Mouse (Mus musculus): ENCODE data around the gene Dock4. TPM values are rescaled to one million over a fixed set of nuclear protein-coding genes. Genes with fewer than 3 reads are reported as not detected.

The Dock4 gene
- polyA plus RNA-seq, 1 experiment from 2014 or later, result 34.3 TPM

DNA sequence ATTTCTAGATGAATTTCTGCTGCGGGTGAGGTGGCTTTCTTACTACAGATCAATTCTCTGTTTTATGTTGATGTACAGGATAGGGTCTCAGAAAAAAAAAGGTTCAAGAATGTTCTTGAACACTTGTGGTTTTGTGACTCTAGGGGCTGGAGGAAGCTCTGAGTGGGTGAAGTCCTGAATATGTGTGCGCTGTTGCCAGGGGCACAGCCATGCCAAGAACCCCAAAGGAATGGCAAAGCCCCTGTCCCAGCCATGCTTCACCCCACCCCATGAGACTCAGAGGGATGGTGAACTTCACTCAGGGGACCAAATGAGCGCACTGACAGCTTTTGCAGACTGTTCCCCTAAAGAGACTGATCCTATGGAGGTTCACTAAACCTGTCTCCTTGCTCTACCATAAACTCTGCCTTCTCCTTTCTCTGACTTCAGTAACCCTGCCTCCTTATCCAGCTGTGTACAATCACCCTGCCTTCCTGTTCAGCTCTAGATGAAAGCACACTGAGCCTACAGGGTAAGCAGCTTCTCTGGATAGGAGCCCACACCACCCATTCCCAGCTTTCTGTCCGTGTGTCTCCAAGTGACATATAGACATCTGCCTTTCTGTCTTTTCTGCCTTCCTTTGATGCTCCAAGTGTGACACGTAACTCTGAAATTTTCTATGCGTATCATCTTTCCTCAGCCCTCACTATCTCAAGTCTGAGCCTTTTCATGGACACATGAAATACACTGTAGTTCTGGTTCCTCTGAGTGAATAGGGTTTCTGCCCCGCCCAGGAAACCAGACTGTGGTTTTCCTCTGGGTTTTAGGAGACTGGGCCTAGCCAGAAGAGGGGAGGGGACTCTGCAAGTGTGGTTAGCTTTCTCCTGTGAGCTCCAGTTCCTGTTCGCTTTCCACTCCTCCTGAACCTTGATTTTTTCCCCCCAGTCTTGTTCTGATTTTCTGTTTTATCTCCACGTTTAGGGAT, 90.2 kb downstream of the Dock4 start:
- no peaks in the 10 kb centered on the region for H3K27me3 ChIP-seq (ENCODE audit: control insufficient read depth, insufficient read depth, low read length)
- H3K4me3 ChIP-seq (replicated peaks; ENCODE audit: low read depth, low read length), result no peak overlapping the region
- H3K4me1 ChIP-seq (ENCODE audit: control insufficient read depth, insufficient read depth, low read length), result no peaks in the 10 kb centered on the region
- ATAC-seq (ENCODE audit: low FRiP score, low TSS enrichment) (no peak), DNase-seq (no peak)
- H3K9ac ChIP-seq (replicated peaks; ENCODE audit: low read length), result no peak overlapping the region
- H3K9me3 ChIP-seq (ENCODE audit: control insufficient read depth, low read length), result 0 out of 2 replicates have a peak, but pooled peaks cover 4% of the 10 kb centered on the region
- H3K27ac ChIP-seq (replicated peaks; ENCODE audit: low read depth, low read length), result no peak overlapping the region
- no peaks in the 10 kb centered on the region for H3K36me3 ChIP-seq (ENCODE audit: control insufficient read depth, insufficient read depth, low read length)
- WGBS, result 89% methylated on average over 9 of the region's 9 CpGs
- H3K4me2 ChIP-seq (ENCODE audit: low read length), result no peak overlapping the region

DNA sequence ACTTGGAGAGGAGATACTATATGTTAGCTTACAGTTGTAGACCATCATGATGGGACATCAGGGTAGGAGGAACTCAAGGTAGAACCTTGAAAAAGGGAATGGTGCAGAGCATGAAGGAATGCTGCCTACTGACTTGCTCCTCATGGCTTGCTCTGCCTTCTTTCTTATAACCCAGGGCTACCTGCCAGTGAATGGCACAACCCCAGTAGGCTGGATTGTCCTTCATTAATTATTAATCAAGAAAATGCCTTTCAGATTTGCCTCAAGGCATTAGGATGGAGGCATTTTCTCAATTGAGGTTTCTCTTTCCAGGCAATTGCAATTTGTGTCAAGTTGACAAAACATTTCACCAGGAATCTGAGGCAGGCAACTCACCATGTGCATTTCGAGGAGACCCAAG, 92.1 kb downstream of the Dock4 start:
- WGBS, result 79% methylated on average over 1 of the region's 1 CpGs
- H3K4me1 ChIP-seq (ENCODE audit: control insufficient read depth, insufficient read depth, low read length), result no peaks in the 10 kb centered on the region
- no peak overlapping the region for H3K27ac ChIP-seq (replicated peaks; ENCODE audit: low read depth, low read length)
- 0 out of 2 replicates have a peak, but pooled peaks cover 4% of the 10 kb centered on the region for H3K9me3 ChIP-seq (ENCODE audit: control insufficient read depth, low read length)
- no peak for ATAC-seq (ENCODE audit: low FRiP score, low TSS enrichment)
- no peak overlapping the region for H3K4me3 ChIP-seq (replicated peaks; ENCODE audit: low read depth, low read length)
- no peak overlapping the region for H3K9ac ChIP-seq (replicated peaks; ENCODE audit: low read length)
- H3K4me2 ChIP-seq (ENCODE audit: low read length), result no peak overlapping the region
- H3K27me3 ChIP-seq (ENCODE audit: control insufficient read depth, insufficient read depth, low read length), result no peaks in the 10 kb centered on the region
- no peaks in the 10 kb centered on the region for H3K36me3 ChIP-seq (ENCODE audit: control insufficient read depth, insufficient read depth, low read length)
- no peak for DNase-seq

DNA sequence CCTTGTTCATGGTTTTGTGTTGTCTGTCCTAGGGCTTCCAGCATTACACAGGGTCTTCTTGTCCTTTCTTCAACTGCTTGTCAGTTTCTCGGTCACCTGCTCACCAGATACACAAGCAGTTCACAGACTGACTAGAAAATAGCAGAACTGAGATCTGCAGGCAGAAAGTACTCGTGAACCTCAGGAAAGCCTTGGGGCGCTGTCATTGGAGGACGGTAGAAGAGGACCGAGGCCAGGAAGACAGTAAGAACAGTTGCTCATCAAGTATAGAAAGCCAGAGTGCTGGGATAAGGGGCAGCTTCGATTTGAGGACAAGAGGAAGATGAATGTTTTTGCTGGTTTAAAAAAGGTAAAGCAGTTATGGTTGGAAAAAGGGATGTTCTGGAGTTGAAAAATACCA, 92.6 kb downstream of the Dock4 start:
- 94% methylated on average over 6 of the region's 6 CpGs for WGBS
- Histone ChIP-seq H3K36me3 (ENCODE audit: control insufficient read depth, insufficient read depth, low read length) (no peaks in the 10 kb centered on the region), H3K9ac (replicated peaks; ENCODE audit: low read length) (no peak overlapping the region), H3K4me2 (ENCODE audit: low read length) (no peak overlapping the region), H3K27ac (replicated peaks; ENCODE audit: low read depth, low read length) (no peak overlapping the region), H3K9me3 (ENCODE audit: control insufficient read depth, low read length) (0 out of 2 replicates have a peak, but pooled peaks cover 4% of the 10 kb centered on the region), H3K4me3 (replicated peaks; ENCODE audit: low read depth, low read length) (no peak overlapping the region), H3K27me3 (ENCODE audit: control insufficient read depth, insufficient read depth, low read length) (no peaks in the 10 kb centered on the region), H3K4me1 (ENCODE audit: control insufficient read depth, insufficient read depth, low read length) (no peaks in the 10 kb centered on the region)
- no peak for DNase-seq
- no peak for ATAC-seq (ENCODE audit: low FRiP score, low TSS enrichment)

DNA sequence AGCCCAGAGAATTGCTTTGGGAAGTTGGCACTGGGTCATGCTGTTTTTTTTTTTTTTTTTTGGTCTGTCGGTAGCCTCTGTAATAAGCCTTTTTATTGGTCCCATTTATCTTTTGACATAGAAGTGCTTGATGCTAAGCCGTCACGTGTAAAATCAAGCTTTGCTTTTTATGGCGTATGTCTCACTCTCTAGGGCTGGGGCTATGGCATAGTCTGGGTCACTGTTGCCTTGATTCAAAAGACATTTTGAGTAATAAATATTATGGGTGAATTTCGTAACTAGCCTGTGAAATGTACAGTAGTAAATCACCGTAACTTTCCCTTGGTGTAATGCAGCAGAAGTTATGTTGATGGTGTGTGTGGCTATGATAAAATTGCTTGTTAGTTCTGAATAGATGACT, 93.0 kb downstream of the Dock4 start:
- 87% methylated on average over 6 of the region's 6 CpGs for WGBS
- ATAC-seq (ENCODE audit: low FRiP score, low TSS enrichment), result no peak

DNA sequence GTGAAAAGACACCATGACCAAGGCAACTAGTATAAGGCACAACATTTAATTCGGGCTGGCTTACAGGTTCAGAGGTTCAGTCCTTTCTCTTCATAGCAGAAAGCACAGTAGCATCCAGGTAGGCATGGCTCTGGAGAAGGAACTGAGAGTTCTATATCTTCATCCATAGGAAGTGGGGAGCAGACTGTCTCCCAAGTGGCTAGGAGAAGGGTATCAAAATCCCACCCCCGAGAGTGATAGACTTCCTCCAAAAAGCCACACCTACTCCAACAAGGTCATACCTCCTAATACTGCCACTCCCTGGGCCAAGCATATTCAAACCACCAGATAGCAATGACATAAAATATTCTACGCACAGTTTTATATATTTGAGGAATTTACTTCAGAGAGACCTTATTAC, 98.5 kb downstream of the Dock4 start:
- Histone ChIP-seq H3K27me3 (ENCODE audit: control insufficient read depth, insufficient read depth, low read length) (no peaks in the 10 kb centered on the region), H3K4me1 (ENCODE audit: control insufficient read depth, insufficient read depth, low read length) (peaks cover 7% of the 10 kb centered on the region; the same call in 1 of the 2 replicates), H3K9ac (replicated peaks; ENCODE audit: low read length) (no peak overlapping the region), H3K4me2 (ENCODE audit: low read length) (no peak overlapping the region), H3K9me3 (ENCODE audit: control insufficient read depth, low read length) (no peaks in the 10 kb centered on the region), H3K4me3 (replicated peaks; ENCODE audit: low read depth, low read length) (no peak overlapping the region), H3K27ac (replicated peaks; ENCODE audit: low read depth, low read length) (no peak overlapping the region), H3K36me3 (ENCODE audit: control insufficient read depth, insufficient read depth, low read length) (no peaks in the 10 kb centered on the region)
- ATAC-seq (ENCODE audit: low FRiP score, low TSS enrichment) (no peak), DNase-seq (no peak)
- 91% methylated on average over 3 of the region's 3 CpGs for WGBS

More for the DNA sequence above, 93.0 kb downstream of the Dock4 start:
- Histone ChIP-seq H3K4me1 (ENCODE audit: control insufficient read depth, insufficient read depth, low read length) (no peaks in the 10 kb centered on the region), H3K27ac (replicated peaks; ENCODE audit: low read depth, low read length) (no peak overlapping the region), H3K27me3 (ENCODE audit: control insufficient read depth, insufficient read depth, low read length) (no peaks in the 10 kb centered on the region), H3K9me3 (ENCODE audit: control insufficient read depth, low read length) (0 out of 2 replicates have a peak, but pooled peaks cover 4% of the 10 kb centered on the region), H3K9ac (replicated peaks; ENCODE audit: low read length) (no peak overlapping the region), H3K4me2 (ENCODE audit: low read length) (no peak overlapping the region), H3K4me3 (replicated peaks; ENCODE audit: low read depth, low read length) (no peak overlapping the region), H3K36me3 (ENCODE audit: control insufficient read depth, insufficient read depth, low read length) (no peaks in the 10 kb centered on the region)
- no peak for DNase-seq

DNA sequence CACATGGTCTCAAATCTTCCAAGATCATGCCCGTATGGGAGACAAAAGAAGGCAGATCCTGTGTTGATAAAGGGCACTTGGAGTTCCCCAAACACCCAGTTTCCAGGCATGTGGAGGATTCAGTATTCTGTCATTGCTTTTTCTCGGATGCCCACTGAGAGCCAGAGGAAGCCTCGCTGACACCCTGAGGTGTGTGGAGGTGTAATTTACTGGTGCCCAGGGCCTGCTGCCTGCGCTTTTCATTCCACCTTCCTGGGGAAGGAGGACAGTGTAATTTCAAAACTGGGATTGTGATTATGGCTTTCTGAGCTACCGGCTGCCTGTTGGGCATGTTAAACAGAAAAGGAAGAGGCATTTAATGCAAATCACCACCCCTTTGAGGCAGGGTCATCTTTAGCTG, 101.1 kb downstream of the Dock4 start:
- ATAC-seq (ENCODE audit: low FRiP score, low TSS enrichment), result no peak
- Histone ChIP-seq H3K4me1 (ENCODE audit: control insufficient read depth, insufficient read depth, low read length) (peaks cover 7% of the 10 kb centered on the region; the same call in 1 of the 2 replicates), H3K27ac (replicated peaks; ENCODE audit: low read depth, low read length) (peak overlapping the region; percentile 41; the same call in 1 of the 2 replicates), H3K27me3 (ENCODE audit: control insufficient read depth, insufficient read depth, low read length) (no peaks in the 10 kb centered on the region), H3K4me2 (ENCODE audit: low read length) (no peak overlapping the region), H3K36me3 (ENCODE audit: control insufficient read depth, insufficient read depth, low read length) (no peaks in the 10 kb centered on the region), H3K9me3 (ENCODE audit: control insufficient read depth, low read length) (no peaks in the 10 kb centered on the region), H3K4me3 (replicated peaks; ENCODE audit: low read depth, low read length) (no peak overlapping the region), H3K9ac (replicated peaks; ENCODE audit: low read length) (no peak overlapping the region)
- 49% methylated on average over 5 of the region's 5 CpGs for WGBS
- DNase-seq, result no peak

DNA sequence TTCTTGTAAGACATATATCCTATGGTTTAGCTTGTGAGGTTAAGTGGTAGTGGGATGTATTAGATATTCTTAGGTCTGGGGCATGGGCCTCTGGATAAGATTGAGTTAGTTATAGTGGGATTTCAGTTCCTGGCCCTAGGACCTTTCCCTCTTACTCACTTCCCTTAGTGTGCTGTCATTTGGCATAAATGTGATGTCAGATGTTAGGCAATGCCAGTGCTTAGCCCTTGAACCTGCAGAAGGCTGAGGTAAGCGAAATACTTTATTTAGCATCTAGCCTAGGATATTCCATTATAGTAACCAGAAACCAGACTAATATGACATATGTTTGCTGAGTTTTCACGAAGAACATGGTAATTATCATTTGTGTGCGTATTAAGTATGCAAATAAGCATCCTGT, 105.6 kb downstream of the Dock4 start:
- Histone ChIP-seq H3K9ac (replicated peaks; ENCODE audit: low read length) (no peak overlapping the region), H3K36me3 (ENCODE audit: control insufficient read depth, insufficient read depth, low read length) (no peaks in the 10 kb centered on the region), H3K4me1 (ENCODE audit: control insufficient read depth, insufficient read depth, low read length) (peaks cover 7% of the 10 kb centered on the region; the same call in 1 of the 2 replicates), H3K4me3 (replicated peaks; ENCODE audit: low read depth, low read length) (no peak overlapping the region), H3K4me2 (ENCODE audit: low read length) (no peak overlapping the region), H3K27ac (replicated peaks; ENCODE audit: low read depth, low read length) (no peak overlapping the region), H3K27me3 (ENCODE audit: control insufficient read depth, insufficient read depth, low read length) (no peaks in the 10 kb centered on the region), H3K9me3 (ENCODE audit: control insufficient read depth, low read length) (no peaks in the 10 kb centered on the region)
- ATAC-seq (ENCODE audit: low FRiP score, low TSS enrichment) (no peak), DNase-seq (no peak)
- WGBS, result 92% methylated on average over 3 of the region's 3 CpGs

DNA sequence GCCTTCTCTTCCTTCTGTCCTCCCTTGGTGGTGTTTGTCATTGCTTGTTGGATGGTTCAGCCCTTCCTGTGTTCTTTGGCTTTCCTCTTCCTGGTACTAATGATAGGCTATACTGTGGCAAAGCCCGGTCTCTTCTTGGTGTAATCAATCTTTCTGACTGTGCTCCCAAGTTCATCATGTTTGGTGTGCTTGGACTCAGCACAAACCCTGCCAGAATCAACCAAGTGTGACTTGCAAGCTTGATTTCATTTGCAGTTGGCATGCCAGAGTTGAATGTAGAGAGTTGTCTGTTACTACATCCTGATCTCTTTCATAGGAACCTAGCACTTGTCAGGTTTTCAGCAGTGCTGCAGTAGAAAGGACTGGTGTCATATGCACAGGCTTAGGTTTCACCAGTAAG, 106.4 kb downstream of the Dock4 start:
- Histone ChIP-seq H3K27me3 (ENCODE audit: control insufficient read depth, insufficient read depth, low read length) (no peaks in the 10 kb centered on the region), H3K9me3 (ENCODE audit: control insufficient read depth, low read length) (no peaks in the 10 kb centered on the region), H3K36me3 (ENCODE audit: control insufficient read depth, insufficient read depth, low read length) (no peaks in the 10 kb centered on the region), H3K4me3 (replicated peaks; ENCODE audit: low read depth, low read length) (no peak overlapping the region), H3K4me2 (ENCODE audit: low read length) (no peak overlapping the region), H3K4me1 (ENCODE audit: control insufficient read depth, insufficient read depth, low read length) (no peaks in the 10 kb centered on the region), H3K9ac (replicated peaks; ENCODE audit: low read length) (no peak overlapping the region), H3K27ac (replicated peaks; ENCODE audit: low read depth, low read length) (no peak overlapping the region)
- no peak for ATAC-seq (ENCODE audit: low FRiP score, low TSS enrichment)
- no peak for DNase-seq
- 91% methylated on average over 1 of the region's 1 CpGs for WGBS

DNA sequence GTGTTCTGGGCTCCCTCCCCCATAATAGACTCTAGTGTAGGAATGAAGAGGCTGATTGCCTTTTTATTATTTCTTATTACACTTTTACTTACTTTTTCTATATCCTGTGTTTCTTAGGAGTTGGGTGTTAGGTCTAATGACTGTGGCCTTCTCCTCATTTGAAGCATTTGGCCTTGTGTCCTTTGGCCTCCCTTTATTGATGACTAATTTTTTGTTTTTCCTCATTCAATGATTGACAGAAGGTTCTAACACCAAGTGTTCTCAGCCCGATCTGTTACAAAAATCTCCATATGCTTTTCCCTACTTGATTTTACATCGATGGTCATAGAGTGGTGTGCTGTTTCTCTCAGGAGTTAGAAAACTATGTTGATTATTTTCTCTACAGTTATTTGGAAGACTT, 108.2 kb downstream of the Dock4 start:
- Histone ChIP-seq H3K36me3 (ENCODE audit: control insufficient read depth, insufficient read depth, low read length) (no peaks in the 10 kb centered on the region), H3K27ac (replicated peaks; ENCODE audit: low read depth, low read length) (no peak overlapping the region), H3K4me2 (ENCODE audit: low read length) (no peak overlapping the region), H3K4me3 (replicated peaks; ENCODE audit: low read depth, low read length) (no peak overlapping the region), H3K9me3 (ENCODE audit: control insufficient read depth, low read length) (no peaks in the 10 kb centered on the region), H3K9ac (replicated peaks; ENCODE audit: low read length) (no peak overlapping the region), H3K27me3 (ENCODE audit: control insufficient read depth, insufficient read depth, low read length) (no peaks in the 10 kb centered on the region), H3K4me1 (ENCODE audit: control insufficient read depth, insufficient read depth, low read length) (no peaks in the 10 kb centered on the region)
- 92% methylated on average over 2 of the region's 2 CpGs for WGBS
- no peak for ATAC-seq (ENCODE audit: low FRiP score, low TSS enrichment)
- no peak for DNase-seq

Data from midbrain, embryonic 14.5 days (tissue).